Mouse (Mus musculus) embryonic facial prominence, embryonic 13.5 days (tissue): Measurements from ENCODE around the gene Xkrx. TPM values are rescaled to one million over a fixed set of nuclear protein-coding genes. Genes with fewer than 3 reads are reported as not detected.

Experiments
- ATAC-seq: fragments of 200-750 bp; cut with Nextera tagmentation; 2 replicates; pipeline ENCODE4 v1.8.0; 2017; ENCODE audit warnings: low read depth; ENCODE audit not compliant: insufficient number of reproducible peaks, insufficient read depth, low FRiP score, low TSS enrichment
- H3K27ac ChIP-seq: fragments of 300-500 bp; sonication (generic); 2 replicates; pipeline ENCODE4 v1.5.1; 2015; ENCODE audit warnings: moderate library complexity, mild to moderate bottlenecking, inconsistent platforms
- H3K27me3 ChIP-seq: fragments of 300-500 bp; sonication (generic); 2 replicates; pipeline ENCODE4 v1.6.1; 2015; ENCODE audit warnings: mild to moderate bottlenecking, inconsistent platforms
- H3K36me3 ChIP-seq: fragments of 300-500 bp; sonication (generic); 2 replicates; pipeline ENCODE4 v1.6.1; 2015; ENCODE audit warnings: mild to moderate bottlenecking, inconsistent platforms
- H3K4me1 ChIP-seq: fragments of 300-500 bp; sonication (generic); 2 replicates; pipeline ENCODE4 v1.6.1; 2015; ENCODE audit warnings: inconsistent platforms
- H3K4me2 ChIP-seq: fragments of 300-500 bp; sonication (generic); 2 replicates; pipeline ENCODE4 v1.6.1; 2015; ENCODE audit warnings: moderate library complexity, mild to moderate bottlenecking, inconsistent platforms
- H3K4me3 ChIP-seq: fragments of 300-500 bp; sonication (generic); 2 replicates; pipeline ENCODE4 v1.5.1; 2015; ENCODE audit warnings: mild to moderate bottlenecking, inconsistent platforms
- H3K9ac ChIP-seq: fragments of 300-500 bp; sonication (generic); 2 replicates; pipeline ENCODE4 v1.6.1; 2015; ENCODE audit warnings: mild to moderate bottlenecking, inconsistent platforms
- H3K9me3 ChIP-seq: fragments of 300-500 bp; sonication (generic); 2 replicates; pipeline ENCODE4 v1.6.1; 2016; ENCODE audit warnings: inconsistent platforms
- WGBS: fragments of 180-500 bp; shearing (Covaris S2); methylation state at CpG from one replicate; pipeline ENCODE4 v1.1.7; 2015; ENCODE audit warnings: mixed read lengths; 5-methylcytosine and 5-hydroxymethylcytosine counted together
- polyA plus RNA-seq: library from polyadenylated mRNA; unstranded; fragments of >200 nt; fragmentation: Nextera tagmentation; extraction: Ambion mirVana; gene quantifications from 2 replicates; pipeline ENCODE4 v1.2.1, GENCODE M21; 2015

The Xkrx gene
- polyA plus RNA-seq, 1 experiment from 2014 or later: 0.51 TPM

GRCm38 (mm10) chrX:134140024-134140423, 21.9 kb downstream of the Xkrx start:
- Histone ChIP-seq H3K4me1 (no peaks in the 10 kb centered on the region), H3K4me3 (no peak overlapping the region), H3K9me3 (no peaks in the 10 kb centered on the region), H3K27me3 (peaks cover 30% of the 10 kb centered on the region), H3K36me3 (no peaks in the 10 kb centered on the region), H3K27ac (no peak overlapping the region), H3K4me2 (no peak overlapping the region), H3K9ac (no peak overlapping the region)
- 83% methylated on average over 6 of the region's 6 CpGs for WGBS
- ATAC-seq: no peak

- Histone ChIP-seq H3K9ac (no peak overlapping the region), H3K27me3 (peaks cover 28% of the 10 kb centered on the region), H3K4me3 (no peak overlapping the region), H3K27ac (no peak overlapping the region), H3K9me3 (no peaks in the 10 kb centered on the region), H3K36me3 (no peaks in the 10 kb centered on the region), H3K4me1 (no peaks in the 10 kb centered on the region), H3K4me2 (no peak overlapping the region)
- WGBS: 51% methylated on average over 3 of the region's 3 CpGs
- no peak for ATAC-seq
These were observed 28.1 kb downstream of the Xkrx start for GRCm38 (mm10) chrX:134133821-134134220.

GRCm38 (mm10) chrX:134132295-134132694, 29.6 kb downstream of the Xkrx start:
- H3K27ac ChIP-seq: no peak overlapping the region
- H3K4me3 ChIP-seq: no peak overlapping the region
- no peak for ATAC-seq
- H3K4me1 ChIP-seq: no peaks in the 10 kb centered on the region
- H3K4me2 ChIP-seq: no peak overlapping the region
- WGBS: 31% methylated on average over 5 of the region's 5 CpGs
- no peaks in the 10 kb centered on the region for H3K36me3 ChIP-seq
- no peaks in the 10 kb centered on the region for H3K9me3 ChIP-seq
- H3K9ac ChIP-seq: no peak overlapping the region
- peaks cover 35% of the 10 kb centered on the region for H3K27me3 ChIP-seq

- ATAC-seq: no peak
- H3K36me3 ChIP-seq: no peaks in the 10 kb centered on the region
- no peak overlapping the region for H3K27ac ChIP-seq
- H3K4me2 ChIP-seq: no peak overlapping the region
- H3K9ac ChIP-seq: no peak overlapping the region
- WGBS: 76% methylated on average over 3 of the region's 3 CpGs
- H3K4me3 ChIP-seq: no peak overlapping the region
- no peaks in the 10 kb centered on the region for H3K4me1 ChIP-seq
- H3K9me3 ChIP-seq: no peaks in the 10 kb centered on the region
- H3K27me3 ChIP-seq: peaks cover 45% of the 10 kb centered on the region
These were observed 33.3 kb downstream of the Xkrx start for GRCm38 (mm10) chrX:134128549-134128948.

GRCm38 (mm10) chrX:134116417-134116816, 45.5 kb downstream of the Xkrx start:
- no peak overlapping the region for H3K4me2 ChIP-seq
- no peak overlapping the region for H3K9ac ChIP-seq
- WGBS: 73% methylated on average over 3 of the region's 3 CpGs
- H3K36me3 ChIP-seq: no peaks in the 10 kb centered on the region
- H3K4me3 ChIP-seq: no peak overlapping the region
- no peak overlapping the region for H3K27ac ChIP-seq
- peaks cover 30% of the 10 kb centered on the region for H3K27me3 ChIP-seq
- no peak for ATAC-seq
- no peaks in the 10 kb centered on the region for H3K9me3 ChIP-seq
- no peaks in the 10 kb centered on the region for H3K4me1 ChIP-seq

- Histone ChIP-seq H3K9me3 (no peaks in the 10 kb centered on the region), H3K27me3 (peaks cover 15% of the 10 kb centered on the region), H3K4me1 (no peaks in the 10 kb centered on the region), H3K27ac (no peak overlapping the region), H3K9ac (no peak overlapping the region), H3K36me3 (no peaks in the 10 kb centered on the region), H3K4me3 (no peak overlapping the region), H3K4me2 (no peak overlapping the region)
- no peak for ATAC-seq
- 75% methylated on average over 3 of the region's 3 CpGs for WGBS
These were observed 50.1 kb downstream of the Xkrx start for GRCm38 (mm10) chrX:134111767-134112166.

GRCm38 (mm10) chrX:134102641-134103040, 59.2 kb downstream of the Xkrx start:
- no peak for ATAC-seq
- 73% methylated on average over 2 of the region's 2 CpGs for WGBS
- no peak overlapping the region for H3K27ac ChIP-seq
- no peaks in the 10 kb centered on the region for H3K4me1 ChIP-seq
- H3K27me3 ChIP-seq: peaks cover 4% of the 10 kb centered on the region; the same call in 1 of the 2 replicates
- H3K9ac ChIP-seq: no peak overlapping the region
- H3K4me2 ChIP-seq: no peak overlapping the region
- H3K36me3 ChIP-seq: no peaks in the 10 kb centered on the region
- no peak overlapping the region for H3K4me3 ChIP-seq
- H3K9me3 ChIP-seq: no peaks in the 10 kb centered on the region

Other genes with a start within 250 kb of the Xkrx start
- gene Sytl4, start 180.3 kb downstream of the Xkrx start, polyA plus RNA-seq: 3.1 and 5.4 TPM in 2 replicates
- gene Cstf2, start 102.9 kb downstream of the Xkrx start, polyA plus RNA-seq: 37.9 and 38.7 TPM in 2 replicates
- not detected in 2 replicates for gene Arl13a, start 25.4 kb upstream of the Xkrx start, polyA plus RNA-seq
- gene Nox1, start 59.9 kb upstream of the Xkrx start, polyA plus RNA-seq: 0.11 TPM in 1 of 2 replicates, not detected in the other
- gene Trmt2b, start 114.9 kb upstream of the Xkrx start, polyA plus RNA-seq: 15.3 and 15.6 TPM in 2 replicates
- 14.2 and 16.0 TPM in 2 replicates for gene Tmem35a, start 133.1 kb upstream of the Xkrx start, polyA plus RNA-seq
- 27.3 and 29.7 TPM in 2 replicates for gene Cenpi, start 146.0 kb upstream of the Xkrx start, polyA plus RNA-seq
- gene Drp2, start 242.5 kb upstream of the Xkrx start, polyA plus RNA-seq: 4.1 and 5.4 TPM in 2 replicates